13 mouse cellular contexts compared by ENCODE assay signal in genomic region chr8:116384418-116385089, GRCm38 (mm10).
DNase-seq lines count a peak whose midpoint lies in the region; ATAC-seq and TF ChIP-seq lines count a peak whose summit lies in the region.
"Had no signal": no experiment of that assay in that cellular context is flagged by ENCODE, and none has a peak within 500 bp of the region (broad histone marks: within the 10 kb centered on the region; RNA-seq: fewer than 3 reads in every experiment).

No protein-coding gene starts in this region.

- no peak for TF ChIP-seq CTCF in E14TG2a.4 (conservative IDR thresholded peaks at IDR 0.05; ENCODE audit: low read length)

- 0 out of 2 replicates have a peak, but pooled peaks cover 6% of the 10 kb centered on the region for H3K9me3 ChIP-seq in hindbrain, embryonic 10.5 days
- no peaks in the 10 kb centered on the region for H3K9me3 ChIP-seq in hindbrain, embryonic 11.5 days (ENCODE audit: control insufficient read depth, low read length)
- H3K9me3 ChIP-seq in E14TG2a.4 (ENCODE audit: low read length): no peaks in the 10 kb centered on the region
- H3K9me3 ChIP-seq in hindbrain, embryonic 12.5 days (replicated peaks): no peaks in the 10 kb centered on the region
- peaks cover 3% of the 10 kb centered on the region; the same call in 1 of the 2 replicates for H3K9me3 ChIP-seq in midbrain, embryonic 14.5 days (ENCODE audit: control insufficient read depth, low read length)
- H3K9me3 ChIP-seq: embryonic facial prominence, embryonic 13.5 days; limb, embryonic 15.5 days; lung, embryonic 15.5 days had no signal

- H3K36me3 ChIP-seq in hindbrain, embryonic 10.5 days: no peaks in the 10 kb centered on the region
- no peaks in the 10 kb centered on the region for H3K36me3 ChIP-seq in hindbrain, embryonic 11.5 days (ENCODE audit: control insufficient read depth, insufficient read depth, low read length)
- H3K36me3 ChIP-seq in E14TG2a.4 (ENCODE audit: insufficient read depth, low read length): no peaks in the 10 kb centered on the region
- no peaks in the 10 kb centered on the region for H3K36me3 ChIP-seq in hindbrain, embryonic 12.5 days
- H3K36me3 ChIP-seq in midbrain, embryonic 14.5 days (ENCODE audit: control insufficient read depth, insufficient read depth, low read length): no peaks in the 10 kb centered on the region
- H3K36me3 ChIP-seq: embryonic facial prominence, embryonic 13.5 days; limb, embryonic 15.5 days; lung, embryonic 15.5 days had no signal

- no peak for ATAC-seq in hindbrain, embryonic 11.5 days (ENCODE audit: low FRiP score)
- ATAC-seq in hindbrain, embryonic 12.5 days (ENCODE audit: low FRiP score): 0 out of 2 replicates have a peak, but pooled peaks have one; percentile 56
- no peak for ATAC-seq in midbrain, embryonic 14.5 days (ENCODE audit: low FRiP score, low TSS enrichment)
- no peak for ATAC-seq in frontal cortex, adult (ENCODE audit: low TSS enrichment)

- peaks cover 11% of the 10 kb centered on the region for H3K4me1 ChIP-seq in hindbrain, embryonic 10.5 days (replicated peaks)
- H3K4me1 ChIP-seq in hindbrain, embryonic 11.5 days (replicated peaks; ENCODE audit: control insufficient read depth, insufficient read depth, low read length): no peaks in the 10 kb centered on the region
- H3K4me1 ChIP-seq in E14TG2a.4 (replicated peaks; ENCODE audit: low read depth, low read length): peaks cover 13% of the 10 kb centered on the region
- peaks cover 8% of the 10 kb centered on the region; the same call in 1 of the 2 replicates for H3K4me1 ChIP-seq in hindbrain, embryonic 12.5 days
- H3K4me1 ChIP-seq in midbrain, embryonic 14.5 days (ENCODE audit: control insufficient read depth, insufficient read depth, low read length): no peaks in the 10 kb centered on the region

- H3K27ac ChIP-seq in hindbrain, embryonic 10.5 days: 0 out of 2 replicates have a peak overlapping the region, but pooled peaks have one; percentile 12
- no peak overlapping the region for H3K27ac ChIP-seq in hindbrain, embryonic 11.5 days (ENCODE audit: low read depth, low read length)
- peak overlapping the region; percentile 48; the same call in 1 of the 2 replicates for H3K27ac ChIP-seq in hindbrain, embryonic 12.5 days
- H3K27ac ChIP-seq in midbrain, embryonic 14.5 days (replicated peaks; ENCODE audit: low read depth, low read length): no peak overlapping the region
- H3K27ac ChIP-seq: embryonic facial prominence, embryonic 13.5 days; limb, embryonic 15.5 days; lung, embryonic 15.5 days had no signal

- no peak for DNase-seq in hindbrain, embryonic 10.5 days (ENCODE audit: low spot score)
- no peak for DNase-seq in hindbrain, embryonic 11.5 days (ENCODE audit: low spot score)
- DNase-seq in midbrain, embryonic 14.5 days: peak; percentile 46
- no peak for DNase-seq in left cerebral cortex, adult 9 months (ENCODE audit: low spot score in 2 of 2)
- DNase-seq in urinary bladder, postnatal 14 days (ENCODE audit: low spot score): no peak
- DNase-seq: B cell, adult 2 months; cerebellum, adult 9-11 months had no signal

- WGBS in hindbrain, embryonic 10.5 days: 83% methylated on average over 15 of the region's 15 CpGs
- 70% methylated on average over 15 of the region's 15 CpGs for WGBS in hindbrain, embryonic 11.5 days
- WGBS in hindbrain, embryonic 12.5 days: 54% methylated on average over 15 of the region's 15 CpGs
- 61% methylated on average over 15 of the region's 15 CpGs for WGBS in midbrain, embryonic 14.5 days

- H3K27me3 ChIP-seq in hindbrain, embryonic 10.5 days (ENCODE audit: insufficient read depth, poor library complexity, severe bottlenecking): no peaks in the 10 kb centered on the region
- H3K27me3 ChIP-seq in hindbrain, embryonic 11.5 days (ENCODE audit: control insufficient read depth, insufficient read depth, low read length): no peaks in the 10 kb centered on the region
- peaks cover 14% of the 10 kb centered on the region for H3K27me3 ChIP-seq in E14TG2a.4 (ENCODE audit: insufficient read depth, low read length)
- no peaks in the 10 kb centered on the region for H3K27me3 ChIP-seq in hindbrain, embryonic 12.5 days
- no peaks in the 10 kb centered on the region for H3K27me3 ChIP-seq in midbrain, embryonic 14.5 days (ENCODE audit: control insufficient read depth, insufficient read depth, low read length)
- H3K27me3 ChIP-seq: embryonic facial prominence, embryonic 13.5 days; limb, embryonic 15.5 days; lung, embryonic 15.5 days had no signal

- H3K4me3 ChIP-seq in hindbrain, embryonic 10.5 days: no peak overlapping the region
- H3K4me3 ChIP-seq in hindbrain, embryonic 11.5 days (ENCODE audit: low read depth, low read length): no peak overlapping the region
- H3K4me3 ChIP-seq in E14TG2a.4 (replicated peaks; ENCODE audit: low read length): peak overlapping the region; percentile 43
- no peak overlapping the region for H3K4me3 ChIP-seq in hindbrain, embryonic 12.5 days
- no peak overlapping the region for H3K4me3 ChIP-seq in midbrain, embryonic 14.5 days (replicated peaks; ENCODE audit: low read depth, low read length)
- H3K4me3 ChIP-seq: embryonic facial prominence, embryonic 13.5 days; limb, embryonic 15.5 days; lung, embryonic 15.5 days had no signal

- H3K4me2 ChIP-seq in hindbrain, embryonic 11.5 days (replicated peaks; ENCODE audit: low read depth, low read length): no peak overlapping the region
- H3K4me2 ChIP-seq in hindbrain, embryonic 12.5 days (replicated peaks): no peak overlapping the region
- no peak overlapping the region for H3K4me2 ChIP-seq in midbrain, embryonic 14.5 days (ENCODE audit: low read length)
- H3K4me2 ChIP-seq: embryonic facial prominence, embryonic 13.5 days; limb, embryonic 15.5 days; lung, embryonic 15.5 days had no signal

- no peak overlapping the region for H3K9ac ChIP-seq in hindbrain, embryonic 11.5 days (ENCODE audit: low read depth, low read length)
- H3K9ac ChIP-seq in hindbrain, embryonic 12.5 days: no peak overlapping the region
- no peak overlapping the region for H3K9ac ChIP-seq in midbrain, embryonic 14.5 days (replicated peaks; ENCODE audit: low read length)
- H3K9ac ChIP-seq: embryonic facial prominence, embryonic 13.5 days; limb, embryonic 15.5 days; lung, embryonic 15.5 days had no signal

Comparison
In these comparisons a context has a peak if more than half of its experiments do, and no peak if none do; other contexts are left out.
1. H3K27ac ChIP-seq: peak in hindbrain, embryonic 10.5 days (single experiment) and hindbrain, embryonic 12.5 days (single experiment); none in hindbrain, embryonic 11.5 days (single experiment) and midbrain, embryonic 14.5 days (single experiment).